Mouse (Mus musculus) c-Kit-negative CD71-positive TER-119-positive erythroid progenitor cells, embryonic 14.5 days (primary cell): ENCODE measurements around the gene Spock1.

Experiments used
- DNase-seq: peaks from one replicate; pipeline ENCODE4 v3.0.0-alpha.2; 2013; ENCODE audit warnings: low read depth, low spot score

Spock1 gene

GRCm38 (mm10) chr13:57806301-57806700 is 101.8 kb downstream of the Spock1 start:
- no peak for DNase-seq

DNA sequence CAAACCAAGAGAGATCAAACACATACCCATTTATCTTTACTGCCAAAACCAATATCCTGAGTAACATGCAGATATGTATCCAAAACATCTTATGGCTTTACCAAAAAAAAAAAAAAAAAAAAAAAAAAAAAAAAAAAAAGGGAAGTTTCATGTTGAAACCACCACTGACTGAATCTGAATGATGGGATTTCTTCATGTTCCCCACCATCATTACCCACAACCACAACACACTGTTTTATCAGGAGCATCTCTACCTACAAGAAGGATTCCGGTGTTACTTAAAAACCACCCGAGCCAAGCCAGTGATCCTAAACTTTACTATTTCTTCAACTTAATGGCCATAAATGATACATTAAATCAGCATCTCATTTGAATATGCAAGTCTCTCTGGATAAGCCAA is 109.5 kb downstream of the Spock1 start:
- no peak for DNase-seq

- DNase-seq = no peak
These were observed 111.0 kb downstream of the Spock1 start for GRCm38 (mm10) chr13:57796951-57797692.

DNA sequence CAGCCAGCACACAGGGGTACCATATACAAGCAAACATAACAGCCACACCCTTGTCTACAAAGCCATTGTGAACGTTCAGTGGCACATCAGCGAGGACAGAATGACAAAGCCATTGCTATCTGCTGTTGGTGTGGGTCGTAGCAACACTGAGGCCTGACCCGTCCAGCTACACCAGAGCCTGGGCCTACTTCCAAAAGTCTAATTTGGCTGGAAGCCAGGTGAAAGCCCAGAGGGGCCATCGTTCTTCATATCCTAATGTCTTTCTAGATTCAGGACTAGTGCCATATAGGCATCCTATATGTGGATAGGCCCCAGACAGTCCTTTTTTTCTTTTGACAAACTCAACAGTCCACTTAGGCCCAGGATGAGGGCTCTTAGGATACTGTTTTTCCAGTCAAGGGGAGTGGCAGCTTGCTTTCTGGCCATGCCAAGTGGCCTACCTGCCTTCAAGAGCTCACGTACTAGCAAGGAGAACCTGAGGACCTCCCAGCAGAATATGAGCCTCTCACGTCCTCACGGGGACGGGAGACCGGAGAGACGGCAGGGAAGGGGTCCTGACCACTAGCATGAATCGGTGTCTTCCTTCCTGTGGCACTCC is 114.4 kb downstream of the Spock1 start:
- DNase-seq = no peak

DNA sequence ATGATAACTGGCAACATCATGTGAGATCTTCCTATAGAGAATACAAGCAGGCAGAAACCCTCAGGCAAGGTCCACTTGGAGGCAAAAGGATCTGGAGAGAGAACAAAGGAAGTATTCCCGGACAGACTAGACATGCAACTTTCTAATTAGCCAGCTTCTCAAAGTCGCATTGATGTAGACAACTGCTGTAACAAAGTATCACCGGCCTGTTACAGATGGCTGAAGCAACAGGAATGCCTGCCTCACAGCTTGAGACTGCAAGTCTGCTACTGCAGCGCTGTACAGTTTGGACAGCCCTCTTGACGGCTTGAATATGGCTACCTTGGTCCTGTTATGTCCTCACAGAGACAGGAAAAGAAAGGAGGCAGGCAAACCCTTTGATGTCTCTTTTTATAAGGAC is 118.3 kb downstream of the Spock1 start:
- no peak for DNase-seq

DNA sequence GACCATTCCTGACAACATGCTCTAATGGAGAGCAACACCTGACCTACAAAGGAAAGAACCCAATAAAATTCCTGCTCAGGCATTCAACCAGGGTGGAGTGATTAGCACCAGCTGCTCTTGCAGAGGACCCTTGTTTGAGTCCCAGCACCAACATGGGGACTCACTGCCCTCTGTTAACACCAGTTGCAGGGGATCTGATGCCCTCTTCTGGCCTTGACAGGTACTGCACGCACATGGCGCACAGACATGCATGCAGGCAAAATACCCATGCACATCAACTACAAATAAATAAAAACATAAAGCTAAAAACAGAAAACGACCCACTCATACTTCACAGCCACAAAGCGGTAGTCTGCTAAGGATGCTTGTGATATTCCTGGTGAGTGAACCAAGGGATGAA is 119.8 kb downstream of the Spock1 start:
- DNase-seq = no peak

- no peak for DNase-seq
These were observed 121.9 kb downstream of the Spock1 start for GRCm38 (mm10) chr13:57786278-57786677.

- DNase-seq = no peak
These were observed 125.2 kb downstream of the Spock1 start for GRCm38 (mm10) chr13:57782975-57783374.

- no peak for DNase-seq
These were observed 126.0 kb downstream of the Spock1 start for GRCm38 (mm10) chr13:57782107-57782561.

DNA sequence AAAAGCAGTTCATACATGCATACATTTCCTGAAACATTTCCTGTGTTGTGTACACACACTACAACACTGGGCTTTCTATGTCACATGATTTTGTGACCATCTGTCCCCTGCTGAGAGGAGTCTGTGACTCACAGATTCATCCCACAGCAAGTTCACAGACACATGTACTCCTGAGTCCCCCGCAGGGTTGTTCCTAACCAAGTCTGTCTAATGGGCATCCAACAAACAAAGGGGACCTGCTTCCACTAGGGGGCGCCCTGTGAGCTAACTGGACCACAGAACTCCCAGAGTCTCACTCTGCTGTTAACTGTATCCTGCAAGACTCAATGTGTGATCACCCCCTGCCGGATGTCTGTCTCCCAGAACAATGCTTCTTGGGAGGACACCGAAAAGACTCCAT is 129.0 kb downstream of the Spock1 start:
- DNase-seq = no peak

GRCm38 (mm10) chr13:57778524-57778923 is 129.6 kb downstream of the Spock1 start:
- no peak for DNase-seq

DNA sequence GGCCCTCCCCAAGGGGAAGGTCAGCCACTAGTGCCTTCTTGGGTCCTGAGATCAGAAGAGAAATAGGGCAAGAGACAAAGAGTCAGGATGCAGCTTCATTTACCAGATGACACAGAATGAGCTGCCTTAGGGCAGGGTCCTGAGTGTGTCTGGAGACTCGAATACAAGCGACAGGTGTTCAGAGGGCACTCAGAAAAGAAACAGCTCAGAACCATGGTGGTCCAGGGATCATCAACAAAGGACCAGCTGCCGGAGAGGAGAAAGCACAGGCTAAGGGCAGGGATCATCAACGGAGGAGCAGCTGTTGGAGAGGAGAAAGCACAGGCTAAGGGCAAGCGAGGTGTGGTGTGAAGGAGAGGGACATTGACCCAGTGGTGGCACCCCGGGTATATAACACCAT is 136.1 kb downstream of the Spock1 start:
- DNase-seq = no peak

- DNase-seq = peak; percentile 12
These were observed 141.4 kb downstream of the Spock1 start for GRCm38 (mm10) chr13:57766721-57767120.

DNA sequence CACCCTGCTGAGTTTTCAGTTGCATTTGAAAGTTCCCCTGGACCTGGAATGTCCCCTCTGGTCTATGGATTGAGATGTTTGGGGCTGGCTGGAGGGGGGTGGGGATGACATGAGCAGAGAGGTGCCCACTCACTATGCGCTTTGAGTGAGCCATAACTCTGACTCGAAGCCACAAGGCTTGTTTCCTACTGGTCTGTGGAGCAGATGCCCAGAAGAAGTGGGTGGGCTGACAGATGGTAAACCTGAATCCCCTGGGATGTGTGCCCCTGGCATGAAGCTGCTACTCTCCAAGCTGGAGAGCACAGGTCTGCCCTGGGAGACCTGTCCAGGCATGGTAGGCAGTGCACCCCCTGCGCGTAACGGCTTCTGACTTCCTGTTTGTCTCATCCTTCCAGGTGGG is 147.0 kb downstream of the Spock1 start:
- no peak for DNase-seq

GRCm38 (mm10) chr13:57760618-57761017 is 147.5 kb downstream of the Spock1 start:
- no peak for DNase-seq

DNA sequence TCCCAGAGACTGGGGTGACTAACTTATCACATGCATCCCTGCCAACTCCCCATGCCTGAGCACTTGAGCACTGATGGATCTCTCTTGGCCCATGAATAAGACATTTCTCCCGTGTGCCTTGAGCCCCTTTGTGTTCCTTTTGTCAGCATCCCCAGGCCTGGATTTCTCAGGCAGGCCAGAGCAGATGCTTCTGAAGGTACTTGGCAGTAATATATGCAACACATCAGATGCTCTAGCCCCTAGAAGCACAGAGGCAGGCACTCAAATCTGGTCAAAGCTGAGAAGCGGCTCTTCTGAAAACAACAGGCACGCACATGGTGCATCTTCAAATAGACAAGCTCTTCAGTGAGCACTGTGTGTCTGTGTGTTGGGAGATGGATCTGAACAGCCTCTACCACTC is 151.8 kb downstream of the Spock1 start:
- DNase-seq = no peak

- DNase-seq = no peak
These were observed 157.3 kb downstream of the Spock1 start for GRCm38 (mm10) chr13:57750831-57751230.

DNA sequence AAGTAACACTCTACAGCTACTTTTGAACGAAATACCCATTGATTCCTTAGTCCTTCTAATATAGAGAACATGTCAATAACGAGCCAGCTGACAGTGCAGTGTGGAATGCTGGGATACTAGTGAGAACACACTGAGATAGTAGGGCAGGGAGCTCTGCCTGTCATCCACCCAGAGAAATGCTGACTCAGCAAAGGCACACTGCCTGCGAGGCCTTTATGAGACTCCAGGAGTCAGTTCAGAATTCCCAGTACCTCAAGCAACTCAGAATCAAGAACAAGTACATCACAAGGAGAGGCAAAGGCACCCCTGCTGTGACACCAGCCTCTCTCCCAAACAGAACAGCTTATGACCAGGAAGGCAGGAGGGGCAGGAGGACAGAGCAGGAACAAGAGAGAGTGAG is 163.5 kb downstream of the Spock1 start:
- DNase-seq = no peak

DNA sequence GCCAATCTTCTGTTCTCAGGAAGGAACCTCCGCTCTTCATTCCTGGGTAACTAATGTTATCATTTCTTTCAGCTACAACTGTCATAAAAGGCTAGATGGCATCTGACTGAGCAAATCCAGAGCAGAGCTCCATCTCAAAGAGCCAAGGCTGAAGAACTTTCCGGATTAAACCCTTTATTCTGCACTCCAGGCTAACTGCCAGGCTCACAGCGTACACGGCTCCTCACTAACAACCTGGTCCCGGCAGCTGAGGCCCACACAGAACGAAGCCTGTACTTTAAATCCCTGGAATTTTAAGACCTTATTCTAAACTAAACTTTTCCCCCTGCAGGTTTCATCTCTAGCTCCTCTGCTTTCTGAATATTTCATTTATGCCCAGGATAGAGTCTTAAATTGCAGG is 166.9 kb downstream of the Spock1 start:
- DNase-seq = no peak

GRCm38 (mm10) chr13:57740473-57740872 is 167.7 kb downstream of the Spock1 start:
- no peak for DNase-seq

- no peak for DNase-seq
These were observed 172.1 kb downstream of the Spock1 start for GRCm38 (mm10) chr13:57736060-57736459.

DNA sequence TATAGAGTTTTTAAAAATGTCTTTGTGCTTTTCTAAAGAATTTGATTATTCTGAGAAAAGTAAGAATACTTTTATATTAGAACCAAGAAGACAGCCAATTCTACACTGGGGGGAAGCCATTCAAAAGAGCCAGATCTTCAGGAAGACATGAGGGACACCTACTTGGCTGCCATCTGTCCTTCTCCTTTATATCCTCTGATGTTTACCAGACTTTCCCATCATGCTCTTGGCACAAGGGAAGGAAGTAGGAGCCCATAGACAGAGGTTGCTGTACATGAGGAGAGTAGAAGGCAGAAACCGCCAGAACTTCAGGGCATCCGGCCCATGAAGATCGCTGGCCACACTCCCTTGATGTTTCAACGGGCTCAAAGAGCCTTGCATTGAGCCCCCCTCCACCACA is 173.6 kb downstream of the Spock1 start:
- DNase-seq = no peak

DNA sequence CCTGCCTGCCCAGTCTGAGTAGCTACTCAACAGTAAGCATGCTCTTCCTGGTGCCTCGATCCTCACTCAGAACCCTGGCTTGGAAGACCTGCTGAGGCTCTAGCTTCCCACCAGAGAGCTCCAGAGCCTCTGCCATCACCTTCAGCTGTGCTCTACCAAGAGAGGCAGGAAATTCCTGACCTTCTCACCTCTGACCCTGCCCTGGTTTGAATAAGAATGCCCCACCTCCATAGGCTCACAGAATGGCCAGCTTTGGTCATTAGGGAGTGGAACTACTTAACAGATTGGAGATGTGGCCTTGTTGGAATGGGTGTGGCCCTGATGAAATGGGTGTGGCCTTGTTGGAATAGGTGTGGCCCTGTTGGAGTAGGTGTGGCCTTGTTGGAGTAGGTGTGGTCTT is 174.6 kb downstream of the Spock1 start:
- DNase-seq = no peak
